Mouse (Mus musculus): ENCODE results near the gene Snx14.

DNA sequence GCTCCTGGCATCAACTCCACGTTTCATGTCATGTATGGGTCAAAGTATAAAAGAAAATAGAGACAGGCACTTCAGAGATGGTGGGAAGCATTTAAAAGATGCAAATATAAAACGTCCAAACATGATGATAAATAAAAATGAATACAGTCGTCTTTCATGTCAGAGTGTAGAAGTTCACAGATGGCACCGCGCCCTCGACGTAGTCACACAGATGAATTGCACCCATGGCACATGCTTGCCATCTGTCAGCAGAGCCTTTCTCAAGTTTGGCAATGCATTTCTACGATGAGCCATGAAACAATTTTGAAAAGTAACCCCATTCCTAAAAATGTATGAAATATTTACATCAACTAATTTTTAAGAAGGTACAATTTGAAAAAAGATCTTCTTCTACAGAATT is 43.9 kb downstream of the Snx14 start:
- TF ChIP-seq CTCF (IDR thresholded peaks at IDR 0.05; ENCODE audit: low read depth) (no peak), EP300 (optimal IDR thresholded peaks at IDR 0.05) (no peak)
